Mouse (Mus musculus) liver, embryonic 16.5 days (tissue): Measurements from ENCODE around the gene Smarcc1. TPM values are rescaled to one million over a fixed set of nuclear protein-coding genes. Genes with fewer than 3 reads are reported as not detected.

Experiments
- ATAC-seq: fragments of 200-750 bp; cut with Nextera tagmentation; 2 replicates; pipeline ENCODE4 v1.8.0; 2017; ENCODE audit warnings: low read depth, mild to moderate bottlenecking, moderate number of reproducible peaks, moderate library complexity
- H3K27ac ChIP-seq: fragments of 300-500 bp; sonication (generic); 2 replicates; pipeline ENCODE4 v1.5.1; 2014; ENCODE audit warnings: mild to moderate bottlenecking, low read length
- H3K27me3 ChIP-seq: fragments of 300-500 bp; sonication (generic); 2 replicates; pipeline ENCODE4 v1.6.1; 2014; ENCODE audit warnings: low read depth, low read length, mixed read lengths; ENCODE audit not compliant: control insufficient read depth, insufficient read depth
- H3K36me3 ChIP-seq: fragments of 300-500 bp; sonication (generic); 2 replicates; pipeline ENCODE4 v1.6.1; 2014; ENCODE audit warnings: mild to moderate bottlenecking; ENCODE audit not compliant: control insufficient read depth, insufficient read depth
- H3K4me1 ChIP-seq: fragments of 300-500 bp; sonication (generic); 2 replicates; pipeline ENCODE4 v1.6.1; 2014; ENCODE audit warnings: low read depth, low read length, mixed read lengths; ENCODE audit not compliant: control insufficient read depth
- H3K4me2 ChIP-seq: fragments of 300-500 bp; sonication (generic); 2 replicates; pipeline ENCODE4 v1.6.1; 2014; ENCODE audit warnings: low read depth, low read length, mixed read lengths
- H3K4me3 ChIP-seq: fragments of 300-500 bp; sonication (generic); 2 replicates; pipeline ENCODE4 v1.5.1; 2014; ENCODE audit warnings: low read depth, mild to moderate bottlenecking, low read length
- H3K9ac ChIP-seq: fragments of 300-500 bp; sonication (generic); 2 replicates; pipeline ENCODE4 v1.6.1; 2014; ENCODE audit warnings: low read depth, low read length
- H3K9me3 ChIP-seq: fragments of 300-500 bp; sonication (generic); replicated peaks from 2 replicates; pipeline ENCODE4 v1.6.1; 2016; ENCODE audit warnings: low read length; ENCODE audit not compliant: control insufficient read depth
- WGBS: fragments of 180-500 bp; shearing (Covaris S2); extraction: QIAGEN DNeasy Blood & Tissue Kit; methylation state at CpG from one replicate; pipeline ENCODE4 v1.1.7; 2014; ENCODE audit not compliant: insufficient replicate concordance; 5-methylcytosine and 5-hydroxymethylcytosine counted together
- polyA plus RNA-seq: library from polyadenylated mRNA; unstranded; fragments of >200 nt; fragmentation: Nextera tagmentation; extraction: Ambion mirVana; gene quantifications from 2 replicates; pipeline ENCODE4 v1.2.1, GENCODE M21; 2015

Smarcc1 gene
- polyA plus RNA-seq, 1 experiment from 2014 or later, result 25.7 TPM

DNA sequence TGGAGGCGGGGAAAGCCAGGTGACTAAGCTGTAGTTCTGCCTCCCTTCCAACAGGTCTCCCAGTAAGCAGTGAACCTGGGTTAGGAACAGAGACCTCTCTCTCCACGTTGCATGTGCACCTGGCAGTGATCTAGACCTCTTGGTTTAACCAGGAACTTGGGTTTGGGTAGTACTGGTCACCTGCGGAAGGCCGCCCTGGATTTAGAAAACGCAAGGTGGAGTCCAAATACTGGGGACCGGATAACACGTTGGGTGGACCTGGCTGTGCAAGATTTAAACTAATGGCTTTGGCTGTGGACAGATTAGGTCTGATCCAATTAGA is 127.0 kb downstream of the Smarcc1 start:
- H3K4me2 ChIP-seq, result peak overlapping the region; percentile 85
- H3K27ac ChIP-seq, result no peak overlapping the region
- no peaks in the 10 kb centered on the region for H3K36me3 ChIP-seq
- H3K4me1 ChIP-seq, result peaks cover 8% of the 10 kb centered on the region
- H3K9me3 ChIP-seq, result no peaks in the 10 kb centered on the region
- H3K4me3 ChIP-seq, result peak overlapping the region; percentile 65
- WGBS, result 18% methylated on average over 7 of the region's 7 CpGs
- peaks cover 38% of the 10 kb centered on the region for H3K27me3 ChIP-seq
- no peak for ATAC-seq
- H3K9ac ChIP-seq, result no peak overlapping the region

DNA sequence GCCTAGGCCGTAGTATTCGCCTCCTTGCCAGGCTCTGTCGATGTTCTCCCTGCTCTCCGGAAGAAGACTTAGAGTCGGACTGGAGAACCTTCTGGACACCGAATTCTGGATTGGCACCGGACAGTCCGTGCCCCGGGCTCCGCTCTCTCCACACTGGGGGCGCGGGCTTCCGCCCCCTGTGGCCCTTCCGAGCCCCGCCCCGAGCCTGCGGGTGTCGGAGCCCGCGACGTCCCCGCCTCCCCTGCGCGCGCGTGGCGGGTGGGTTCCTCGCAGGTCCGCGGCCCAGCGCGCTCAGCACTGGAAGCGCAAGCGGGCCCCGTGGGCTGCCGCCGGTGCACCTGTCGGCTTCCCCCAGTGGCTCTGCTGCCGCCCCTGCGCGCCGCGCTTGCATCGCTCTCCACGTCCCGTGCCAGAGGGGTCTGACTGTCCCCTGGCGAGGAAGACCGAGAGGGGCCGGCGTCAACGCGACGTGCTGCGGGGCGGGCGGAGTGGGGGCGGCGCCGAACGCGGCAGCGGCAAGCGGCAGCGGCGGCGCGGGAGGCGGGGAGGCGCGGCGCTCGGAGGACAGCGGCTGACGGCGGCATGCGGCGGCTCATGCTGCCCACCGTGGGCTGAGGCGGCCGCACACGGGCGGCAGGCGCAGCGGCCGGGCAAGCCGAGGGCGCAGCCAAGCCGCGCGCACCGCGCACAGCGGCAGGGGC is 127.5 kb downstream of the Smarcc1 start:
- no peak overlapping the region for H3K9ac ChIP-seq
- WGBS, result under 1% methylated on average over 87 of the region's 93 CpGs

DNA sequence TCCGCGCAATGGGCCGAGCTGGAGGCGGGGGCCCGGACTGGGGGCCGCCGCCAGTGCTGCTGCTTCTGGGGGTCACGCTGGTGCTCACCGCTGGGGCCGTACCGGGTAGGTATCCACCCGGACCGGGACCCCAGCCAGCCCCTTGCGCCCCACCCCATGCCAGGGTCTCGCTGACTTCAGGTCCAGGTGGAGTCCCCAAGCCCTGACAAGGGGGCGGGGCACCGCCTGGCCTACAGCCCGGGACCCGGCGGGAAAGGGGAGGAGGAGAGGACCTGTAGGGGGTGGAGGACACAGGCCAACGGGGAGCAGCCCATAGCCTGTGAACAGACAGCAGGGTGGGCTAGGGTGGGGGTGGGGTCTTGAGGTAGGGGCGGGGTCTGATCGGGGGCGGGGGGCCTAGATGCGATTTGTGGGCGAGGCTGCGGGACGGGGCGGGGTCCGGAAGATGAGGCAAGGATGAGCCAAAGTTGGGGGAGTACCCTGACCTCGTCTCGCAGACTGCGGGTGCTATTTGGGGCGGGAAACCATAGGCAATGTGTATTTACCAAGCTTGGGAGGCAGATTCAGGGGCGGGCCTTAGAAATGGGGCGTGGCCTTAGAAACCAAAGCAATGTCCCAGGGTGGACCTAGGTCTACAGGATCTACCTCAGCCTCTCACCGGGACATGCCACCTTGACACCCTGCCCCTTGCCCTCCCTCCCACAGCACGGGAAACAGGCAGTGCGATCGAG is 128.2 kb downstream of the Smarcc1 start:
- peak overlapping the region; percentile 65 for H3K4me3 ChIP-seq
- ATAC-seq, result peak; percentile 46
- H3K9me3 ChIP-seq, result no peaks in the 10 kb centered on the region
- peak overlapping the region; percentile 85 for H3K4me2 ChIP-seq
- WGBS, result 3% methylated on average over 33 of the region's 40 CpGs
- H3K36me3 ChIP-seq, result no peaks in the 10 kb centered on the region
- H3K4me1 ChIP-seq, result peaks cover 8% of the 10 kb centered on the region
- peaks cover 38% of the 10 kb centered on the region for H3K27me3 ChIP-seq
- H3K27ac ChIP-seq, result no peak overlapping the region
- no peak overlapping the region for H3K9ac ChIP-seq

More for the DNA sequence above, 127.5 kb downstream of the Smarcc1 start:
- Histone ChIP-seq H3K4me3 (peak overlapping the region; percentile 65), H3K9me3 (no peaks in the 10 kb centered on the region), H3K27me3 (peaks cover 38% of the 10 kb centered on the region), H3K4me2 (peak overlapping the region; percentile 85), H3K4me1 (peaks cover 8% of the 10 kb centered on the region), H3K36me3 (no peaks in the 10 kb centered on the region), H3K27ac (no peak overlapping the region)
- peak; percentile 2 for ATAC-seq

DNA sequence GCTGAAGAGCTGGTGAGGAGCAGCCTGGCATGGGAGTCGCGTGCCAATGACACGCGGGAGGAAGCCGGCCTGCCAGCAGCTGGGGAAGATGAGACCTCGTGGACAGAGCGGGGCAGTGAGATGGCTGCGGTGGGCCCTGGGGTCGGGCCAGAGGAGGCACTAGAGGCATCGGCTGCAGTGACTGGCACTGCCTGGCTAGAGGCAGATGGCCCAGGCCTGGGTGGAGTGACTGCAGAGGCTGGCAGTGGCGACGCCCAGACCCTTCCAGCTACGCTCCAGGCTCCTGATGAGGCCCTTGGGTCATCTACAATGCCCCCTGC is 128.8 kb downstream of the Smarcc1 start:
- 0 out of 2 replicates have a peak, but pooled peaks have one; percentile 13 for ATAC-seq

DNA sequence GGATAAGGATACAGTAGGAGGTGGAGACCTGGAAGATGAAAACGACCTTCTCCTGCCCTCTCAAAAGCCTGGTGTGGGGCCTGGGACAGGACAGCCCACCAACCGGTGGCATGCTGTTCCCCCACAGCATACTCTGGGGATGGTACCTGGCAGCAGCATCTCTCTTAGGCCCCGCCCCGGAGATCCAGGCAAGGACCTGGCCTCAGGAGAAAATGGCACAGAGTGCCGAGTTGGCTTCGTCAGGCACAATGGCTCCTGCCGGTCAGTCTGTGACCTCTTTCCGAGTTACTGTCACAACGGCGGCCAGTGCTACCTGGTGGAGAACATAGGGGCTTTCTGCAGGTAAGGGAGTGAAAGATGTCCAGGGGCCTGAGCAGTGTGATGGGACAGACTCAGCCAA is 129.5 kb downstream of the Smarcc1 start:
- Histone ChIP-seq H3K36me3 (no peaks in the 10 kb centered on the region), H3K4me2 (no peak overlapping the region), H3K27me3 (peaks cover 38% of the 10 kb centered on the region), H3K4me1 (peaks cover 8% of the 10 kb centered on the region), H3K9ac (no peak overlapping the region), H3K9me3 (no peaks in the 10 kb centered on the region), H3K4me3 (no peak overlapping the region), H3K27ac (no peak overlapping the region)
- ATAC-seq, result no peak
- WGBS, result 73% methylated on average over 10 of the region's 10 CpGs

More for the DNA sequence above, 128.8 kb downstream of the Smarcc1 start:
- Histone ChIP-seq H3K27me3 (peaks cover 38% of the 10 kb centered on the region), H3K9me3 (no peaks in the 10 kb centered on the region), H3K27ac (no peak overlapping the region), H3K4me3 (peak overlapping the region; percentile 65), H3K4me1 (peaks cover 8% of the 10 kb centered on the region), H3K9ac (no peak overlapping the region), H3K36me3 (no peaks in the 10 kb centered on the region), H3K4me2 (peak overlapping the region; percentile 85)
- WGBS, result 38% methylated on average over 13 of the region's 13 CpGs

DNA sequence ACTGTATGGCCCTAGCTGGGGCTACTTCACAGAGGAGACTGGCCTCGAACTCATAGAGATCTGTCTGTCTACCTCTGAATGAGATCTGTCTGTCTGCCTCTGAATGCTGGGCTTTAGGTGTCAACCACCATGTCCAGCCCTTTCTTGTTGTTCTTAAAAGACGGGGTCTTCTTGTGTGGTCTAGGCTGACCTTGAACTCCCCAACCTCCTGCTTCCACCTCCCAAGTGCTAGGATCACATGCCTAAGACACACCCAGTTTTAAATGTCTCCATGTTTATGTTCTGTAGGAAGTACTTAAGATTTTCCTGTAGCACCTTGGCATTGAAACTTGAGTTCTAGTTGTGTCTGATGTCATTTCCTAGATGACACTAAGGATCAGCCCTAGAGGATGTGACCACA is 131.4 kb downstream of the Smarcc1 start:
- 42% methylated on average over 2 of the region's 2 CpGs for whole genome bisulfite sequencing

DNA sequence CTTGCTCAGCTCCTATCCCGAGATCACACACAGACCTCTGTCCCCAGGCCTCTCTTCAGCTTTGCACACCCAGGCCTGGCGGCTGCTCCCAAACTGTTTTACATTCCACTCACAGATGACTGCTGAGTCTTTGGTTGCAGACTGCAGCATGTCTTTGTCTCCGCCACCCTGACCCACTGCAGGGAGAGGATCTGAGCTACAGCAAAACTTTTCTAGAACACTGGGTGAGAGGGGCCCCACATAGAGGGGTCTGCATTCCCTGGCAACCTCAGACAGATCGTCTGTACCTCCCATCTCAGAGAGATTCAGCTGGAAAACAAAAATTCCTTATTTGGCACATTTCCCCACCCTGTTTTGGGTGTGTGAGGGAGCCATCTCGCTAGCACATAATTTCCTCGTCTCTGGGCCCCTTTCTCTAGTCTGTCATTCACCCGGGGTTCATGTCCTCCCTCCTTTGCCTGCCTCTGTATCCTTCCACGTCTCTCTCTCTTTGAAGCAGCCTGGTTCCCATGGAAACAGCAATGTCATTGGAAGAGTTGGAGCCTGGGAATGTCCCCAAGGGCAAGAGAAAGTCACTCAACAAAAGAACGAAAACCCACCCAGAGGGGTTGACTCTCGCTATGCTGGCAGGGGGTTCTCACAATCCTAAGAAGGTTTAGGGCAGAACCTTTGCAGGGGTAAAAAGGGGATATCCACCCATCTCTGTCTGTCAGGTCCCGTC is 132.5 kb downstream of the Smarcc1 start:
- Histone ChIP-seq H3K9me3 (no peaks in the 10 kb centered on the region), H3K36me3 (no peaks in the 10 kb centered on the region), H3K4me1 (peaks cover 6% of the 10 kb centered on the region), H3K4me3 (no peak overlapping the region), H3K27me3 (peaks cover 20% of the 10 kb centered on the region), H3K9ac (no peak overlapping the region), H3K4me2 (no peak overlapping the region), H3K27ac (no peak overlapping the region)
- ATAC-seq, result no peak
- 42% methylated on average over 11 of the region's 11 CpGs for WGBS

More for the DNA sequence above, 131.4 kb downstream of the Smarcc1 start:
- no peaks in the 10 kb centered on the region for H3K9me3 ChIP-seq
- H3K36me3 ChIP-seq, result no peaks in the 10 kb centered on the region
- peaks cover 30% of the 10 kb centered on the region for H3K27me3 ChIP-seq
- peaks cover 8% of the 10 kb centered on the region for H3K4me1 ChIP-seq
- ATAC-seq, result no peak
- H3K9ac ChIP-seq, result no peak overlapping the region
- no peak overlapping the region for H3K4me3 ChIP-seq
- no peak overlapping the region for H3K4me2 ChIP-seq
- no peak overlapping the region for H3K27ac ChIP-seq

GRCm38 (mm10) chr9:110250776-110251175 is 133.3 kb downstream of the Smarcc1 start:
- no peaks in the 10 kb centered on the region for H3K36me3 ChIP-seq
- no peaks in the 10 kb centered on the region for H3K9me3 ChIP-seq
- no peak overlapping the region for H3K27ac ChIP-seq
- peaks cover 13% of the 10 kb centered on the region for H3K27me3 ChIP-seq
- no peak overlapping the region for H3K4me3 ChIP-seq
- H3K4me1 ChIP-seq, result peaks cover under 1% of the 10 kb centered on the region; the same call in 1 of the 2 replicates
- no peak overlapping the region for H3K4me2 ChIP-seq
- H3K9ac ChIP-seq, result no peak overlapping the region
- WGBS, result 78% methylated on average over 14 of the region's 14 CpGs
- no peak for ATAC-seq
